Mouse (Mus musculus): Measurements from ENCODE around the gene Gm44579.
A peak's percentile ranks its signal among the peaks of the same experiment; 100 is the strongest.

Gene Gm44579

DNA sequence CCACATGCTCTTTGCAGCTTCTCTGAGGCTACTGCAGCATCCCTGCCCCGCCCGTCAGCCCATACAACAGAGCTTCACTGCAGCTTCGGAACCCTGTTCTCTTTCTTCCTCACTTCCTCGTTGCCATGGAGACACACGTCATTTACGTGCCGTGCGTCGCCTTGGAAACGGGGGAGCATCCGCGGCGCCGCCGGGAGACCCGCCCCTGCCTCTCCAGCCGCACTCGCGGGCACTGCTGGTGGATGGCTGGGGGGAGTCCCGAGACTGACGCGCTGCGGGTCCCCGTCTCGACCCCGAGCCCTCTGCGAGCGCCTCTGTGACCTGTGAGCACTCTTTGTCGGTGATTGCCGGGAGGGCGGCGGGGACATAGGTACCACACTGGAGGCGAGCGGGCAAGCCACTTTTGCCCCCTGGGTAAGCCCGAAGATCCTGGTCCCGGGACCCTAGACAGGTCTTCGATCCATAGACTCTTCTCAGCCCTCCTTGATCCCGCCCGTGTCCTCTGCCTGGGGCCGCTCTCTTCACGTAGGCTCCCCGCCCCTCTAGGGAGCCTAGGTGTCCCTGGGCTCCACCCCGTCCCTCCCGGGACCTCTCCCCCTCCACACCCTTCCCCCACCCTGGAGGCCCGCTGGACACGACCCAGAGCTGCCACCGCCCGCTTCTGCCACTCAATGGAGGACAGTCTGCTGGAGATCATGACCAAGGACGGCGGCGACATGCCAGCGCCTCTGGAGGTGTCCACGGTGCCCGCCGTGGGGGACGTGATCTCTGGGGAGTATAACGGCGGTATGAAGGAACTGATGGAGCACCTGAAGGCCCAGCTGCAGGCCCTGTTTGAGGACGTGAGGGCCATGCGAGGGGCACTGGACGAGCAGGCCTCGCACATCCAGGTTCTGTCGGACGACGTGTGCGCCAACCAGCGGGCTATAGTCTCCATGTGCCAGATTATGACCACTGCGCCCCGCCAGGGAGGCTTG, 52.8 kb downstream of the Gm44579 start:
- peak; percentile 70 to 75 for DNase-seq (ENCODE audit: low spot score in 2 of 2)

DNA sequence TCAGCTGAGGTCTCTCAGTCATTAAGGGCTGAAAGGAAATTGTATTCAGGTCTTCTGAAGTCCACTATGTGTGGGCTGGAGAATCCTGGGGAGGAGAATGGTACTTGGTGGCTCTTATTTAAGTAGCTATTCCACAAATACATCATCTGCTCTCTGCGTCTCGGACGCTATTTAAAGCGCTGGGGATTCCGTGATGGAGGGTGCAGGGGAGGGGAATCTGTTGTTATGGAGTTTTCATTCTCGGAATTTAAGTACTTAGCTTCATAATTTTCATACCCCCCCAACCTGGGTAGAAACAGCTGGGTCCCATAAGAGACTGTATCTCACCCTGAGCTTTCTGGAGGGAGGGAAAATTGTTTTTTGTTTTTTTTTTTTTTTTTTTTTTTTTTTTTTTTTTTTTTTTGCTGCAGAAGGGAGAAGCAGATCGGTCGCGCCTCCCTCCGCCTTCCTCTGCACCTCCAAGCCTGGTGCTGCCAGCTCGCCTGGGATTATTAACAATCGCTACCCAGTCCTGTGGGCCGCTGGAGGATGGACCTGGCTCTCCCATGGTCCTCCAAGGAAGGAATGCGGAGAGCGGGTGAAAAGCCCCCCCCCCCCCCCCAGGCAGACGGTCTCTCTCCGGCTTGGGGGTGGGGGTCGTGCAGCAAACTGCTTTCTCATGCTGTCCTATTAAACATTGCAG, 53.7 kb downstream of the Gm44579 start, which contains the start of gene Ccdc184:
Ccdc184 (plus strand) TSS at position 196 of the 682 bp plus-strand sequence.
- no peak for DNase-seq (ENCODE audit: low spot score in 2 of 2)

DNA sequence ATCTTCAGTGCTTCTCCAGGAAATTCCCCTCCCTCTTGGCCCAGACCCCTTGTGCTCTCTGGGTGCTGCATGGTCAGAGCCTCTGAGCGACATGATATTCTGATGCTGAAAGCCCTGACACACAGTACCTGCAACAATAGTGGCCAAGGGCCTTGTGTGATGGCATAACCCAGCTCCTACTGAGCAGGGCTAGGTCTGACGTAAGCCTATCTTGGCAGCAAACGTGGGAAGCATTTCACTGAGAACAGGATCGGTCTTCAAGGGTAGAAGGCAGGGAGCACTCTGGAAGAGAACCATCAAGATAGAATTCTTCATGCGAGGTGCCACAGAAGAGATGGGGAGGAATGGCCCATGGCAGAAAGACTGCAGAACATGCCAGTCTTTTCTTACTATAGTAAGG, 55.3 kb downstream of the Gm44579 start, which contains the start of gene Asb8:
Asb8 (minus strand) TSS at position 101 of the 400 bp plus-strand sequence.
- DNase-seq (ENCODE audit: low spot score in 2 of 2) = no peak

DNA sequence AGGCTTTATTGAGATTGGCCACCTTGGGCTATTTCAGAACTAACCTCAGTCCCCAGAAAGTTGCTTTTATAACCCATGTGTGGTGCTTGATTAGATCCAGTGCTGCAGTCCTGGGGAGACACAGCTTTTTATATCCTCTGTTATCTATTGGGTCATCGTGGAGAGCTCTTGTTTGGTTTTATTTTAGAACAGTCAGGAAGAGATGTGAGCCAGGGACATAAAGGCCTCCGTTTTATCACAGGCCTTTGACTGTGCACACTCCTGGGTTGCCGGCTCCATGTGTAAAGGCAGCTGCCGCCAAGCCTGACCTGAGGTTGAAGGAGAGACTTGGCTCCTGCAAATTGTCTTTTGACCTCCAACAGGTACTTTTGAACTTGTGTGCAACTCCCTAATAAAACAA, 58.2 kb downstream of the Gm44579 start:
- DNase-seq (ENCODE audit: low spot score in 2 of 2) = no peak

DNA sequence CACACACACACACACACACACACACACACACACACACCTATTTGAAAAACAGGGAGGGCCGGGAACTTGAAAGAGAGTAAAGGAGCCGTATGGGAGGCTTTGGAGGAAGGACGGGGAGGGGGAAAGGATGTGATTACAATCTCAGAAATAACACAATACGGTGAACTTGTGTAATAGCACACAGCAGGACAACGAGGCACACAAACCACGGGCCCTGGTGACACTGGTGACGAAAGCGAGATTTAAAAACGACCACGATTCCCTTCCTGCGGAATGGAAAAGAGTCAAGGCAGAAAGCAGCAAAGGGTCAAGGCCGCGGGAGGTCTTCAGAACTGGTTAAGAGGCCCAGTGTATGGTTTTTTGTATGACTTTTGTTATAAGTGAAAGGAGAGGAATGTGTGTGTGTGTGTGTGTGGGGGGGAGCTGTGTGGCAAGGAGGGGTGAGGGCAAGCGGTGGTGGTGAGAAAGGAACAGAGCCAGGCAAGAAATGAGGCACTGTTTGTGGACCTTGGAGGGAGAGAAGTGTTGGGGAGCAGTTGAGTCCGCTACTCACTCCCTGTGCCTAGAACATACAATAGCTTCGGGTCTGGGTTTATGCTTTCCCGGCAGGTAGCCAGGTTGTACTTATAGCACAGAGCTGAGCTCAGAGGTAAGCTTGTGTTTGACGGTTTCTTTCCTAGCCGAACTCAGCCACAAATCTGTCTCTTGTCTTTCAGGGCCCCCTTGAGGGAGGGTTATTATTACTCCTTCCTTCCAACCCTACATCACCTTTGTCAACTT, 59.6 kb downstream of the Gm44579 start:
- DNase-seq (ENCODE audit: low spot score in 2 of 2) = no peak

DNA sequence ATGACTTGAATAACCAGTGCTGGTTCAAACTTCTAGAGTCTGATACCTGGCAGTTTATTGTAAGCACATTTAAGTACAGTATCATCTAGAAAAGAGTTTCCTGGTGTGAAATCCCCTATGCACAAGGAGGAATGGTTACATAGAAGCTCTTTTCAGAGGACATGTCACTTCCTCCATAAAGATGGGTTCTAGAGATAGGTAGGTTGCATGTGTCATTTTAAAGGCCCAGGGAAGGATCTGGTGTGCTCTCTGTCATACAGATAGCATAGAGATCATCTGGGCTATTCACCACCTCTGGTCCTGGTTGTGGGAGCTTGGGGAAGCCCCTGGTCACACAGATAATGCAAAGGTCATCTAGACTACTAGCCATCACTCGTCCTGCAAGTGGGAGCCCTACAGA, 63.5 kb downstream of the Gm44579 start:
- DNase-seq (ENCODE audit: low spot score in 2 of 2) = no peak

DNA sequence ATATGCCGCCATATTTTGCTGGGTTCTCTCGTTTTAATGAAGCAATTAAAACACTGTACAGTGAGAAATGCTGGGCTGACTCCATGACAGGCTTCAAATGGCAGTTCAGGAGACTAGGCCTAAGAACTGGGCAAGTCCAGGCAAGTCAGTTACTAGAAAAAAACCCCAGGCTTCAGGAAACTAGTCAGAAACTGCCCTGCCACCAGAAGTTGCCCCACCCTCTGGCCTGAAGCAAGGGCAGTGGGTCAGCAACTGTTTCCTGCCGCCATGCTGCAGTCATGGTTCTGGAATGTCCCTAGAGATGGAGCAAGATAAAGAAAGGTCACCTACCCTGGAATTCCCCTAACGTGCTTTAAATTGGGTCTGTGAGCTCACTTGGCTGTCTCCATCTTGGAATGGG, 64.8 kb downstream of the Gm44579 start:
- no peak for DNase-seq (ENCODE audit: low spot score in 2 of 2)

DNA sequence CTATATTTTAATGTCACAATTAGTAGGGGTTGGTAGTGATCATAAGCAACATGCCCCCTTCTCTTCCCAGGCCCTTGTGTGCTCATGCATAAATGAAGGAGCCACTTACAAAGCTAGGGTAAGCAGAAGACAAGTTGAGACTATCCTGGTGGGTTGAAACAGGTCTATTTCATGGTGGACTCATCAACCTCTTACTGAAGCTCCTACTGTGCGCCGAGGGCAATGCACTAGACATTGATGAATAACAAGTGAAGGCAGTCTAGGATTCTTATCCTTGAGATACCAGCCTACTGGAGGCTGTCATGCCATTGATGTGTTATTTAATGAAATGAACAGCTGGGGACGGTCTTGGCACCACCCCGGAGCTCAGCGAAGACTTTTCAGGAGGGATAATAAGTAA, 65.5 kb downstream of the Gm44579 start:
- DNase-seq (ENCODE audit: low spot score in 2 of 2) = no peak

DNA sequence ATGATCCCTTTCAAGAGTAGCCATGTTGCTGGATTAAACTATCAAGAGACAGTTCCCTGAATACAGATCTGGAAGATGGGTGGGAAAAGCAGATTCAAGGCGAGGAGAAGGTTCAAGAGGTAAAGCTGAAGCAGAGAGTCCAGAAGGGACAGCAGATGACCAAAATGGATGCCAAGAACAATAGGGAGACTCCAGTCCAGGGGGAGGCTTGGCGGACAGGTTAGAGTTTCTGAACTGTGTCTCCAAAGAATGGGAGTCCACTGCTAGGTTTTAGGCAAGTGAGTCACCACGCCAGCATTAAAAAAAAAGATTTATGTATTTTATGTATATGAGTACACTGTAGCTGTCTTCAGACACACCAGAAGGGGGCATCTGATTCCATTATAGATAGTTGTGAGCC, 66.1 kb downstream of the Gm44579 start:
- DNase-seq (ENCODE audit: low spot score in 2 of 2) = no peak

DNA sequence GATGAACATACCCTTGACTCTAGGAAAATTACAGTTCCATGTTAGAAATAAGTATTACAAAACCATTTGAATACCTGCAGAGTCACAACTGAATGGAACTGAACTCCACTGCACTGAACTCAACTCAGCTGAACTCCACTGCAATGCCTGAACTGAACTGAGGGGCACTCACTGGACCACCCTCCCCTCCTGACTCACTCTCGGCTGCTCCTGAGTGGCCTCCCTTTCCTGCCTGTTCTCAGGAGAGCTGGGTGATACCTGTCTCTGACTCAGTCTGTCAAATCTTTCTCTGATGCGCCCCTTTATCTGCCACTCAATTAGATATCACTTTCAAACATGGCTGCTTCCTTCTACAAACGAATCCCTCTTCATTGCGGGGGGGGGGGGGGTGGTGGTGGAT, 66.6 kb downstream of the Gm44579 start:
- DNase-seq (ENCODE audit: low spot score in 2 of 2) = no peak

DNA sequence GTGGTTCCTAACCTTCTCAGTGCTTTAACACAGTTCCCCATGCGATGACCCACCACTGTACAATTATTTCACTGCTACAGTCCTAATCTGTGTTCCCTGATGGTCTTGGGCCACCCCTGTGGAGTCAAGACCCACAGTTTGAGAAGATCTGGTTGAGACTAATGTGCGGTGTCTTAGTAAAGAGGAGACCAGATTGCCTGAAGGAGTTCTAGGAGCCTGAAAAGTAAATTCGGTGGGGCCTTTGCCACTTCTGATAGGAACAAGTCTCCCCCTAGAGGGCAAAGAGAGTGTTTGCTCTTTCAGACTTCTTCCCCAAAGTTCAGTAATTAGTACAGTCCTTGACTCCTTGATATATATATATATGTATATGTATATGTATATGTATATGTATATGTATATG, 67.2 kb downstream of the Gm44579 start:
- DNase-seq (ENCODE audit: low spot score in 2 of 2) = peak in 1 of 2 experiments; percentile 53

DNA sequence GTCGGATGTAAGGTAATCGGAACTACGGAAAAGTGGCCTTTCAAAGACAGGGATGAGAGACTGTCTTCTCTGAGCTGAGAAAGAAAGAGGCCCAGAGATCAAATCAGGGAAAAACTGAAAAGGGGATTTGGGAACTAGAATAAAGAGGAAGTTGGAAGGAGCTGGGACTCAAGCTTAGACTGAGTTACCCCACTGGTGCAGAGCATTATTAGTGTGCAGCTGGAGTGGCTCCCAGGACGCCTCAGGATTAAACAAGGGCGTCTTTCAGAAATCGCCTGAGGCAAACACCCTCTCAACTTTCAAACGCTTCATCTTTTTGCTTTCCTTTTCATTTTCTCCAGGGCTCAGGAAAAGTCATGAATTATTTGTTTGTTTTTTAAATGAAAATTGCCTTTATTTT, 67.9 kb downstream of the Gm44579 start:
- no peak for DNase-seq (ENCODE audit: low spot score in 2 of 2)

DNA sequence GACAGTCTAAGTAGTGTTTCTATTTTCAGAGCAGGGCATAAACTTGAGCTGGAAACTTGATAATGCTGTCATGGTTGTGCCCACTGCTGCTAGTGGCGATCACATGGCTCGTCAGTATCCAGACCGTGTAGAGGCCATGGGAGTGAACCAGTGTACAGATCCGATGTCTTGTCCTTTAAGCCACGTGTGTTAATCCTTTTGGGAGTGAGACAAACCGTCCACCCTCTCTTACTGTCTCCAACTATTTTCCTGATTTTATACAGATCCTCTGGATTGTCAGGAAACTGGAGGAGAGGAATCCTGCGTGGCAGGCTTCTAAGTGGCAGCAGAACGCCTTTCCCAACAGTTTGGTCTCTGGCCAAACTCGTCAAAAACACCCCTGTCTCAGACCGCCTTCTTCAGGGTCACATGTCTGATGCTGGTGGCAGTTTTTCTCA, 71.6 kb downstream of the Gm44579 start:
- no peak for DNase-seq (ENCODE audit: low spot score in 2 of 2)

DNA sequence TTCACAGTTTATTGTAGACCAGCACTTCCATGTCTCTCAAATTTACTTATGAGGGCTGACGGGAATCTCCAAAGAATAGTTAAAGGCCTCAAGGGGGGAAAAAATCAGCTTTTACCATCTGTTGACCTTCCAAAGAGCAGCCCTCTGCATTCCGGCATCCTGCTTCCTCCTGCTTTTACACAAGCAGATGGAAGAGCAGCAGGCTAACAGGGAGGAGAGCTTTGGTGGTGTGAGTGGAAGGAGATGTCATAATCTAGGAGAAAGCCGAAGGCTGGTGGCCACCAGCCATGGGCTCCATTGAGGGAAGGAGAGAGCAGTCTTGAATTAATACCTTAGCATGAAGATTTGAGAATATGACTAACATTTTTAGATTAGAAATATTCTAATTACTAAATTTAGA, 72.4 kb downstream of the Gm44579 start:
- no peak for DNase-seq (ENCODE audit: low spot score in 2 of 2)

DNA sequence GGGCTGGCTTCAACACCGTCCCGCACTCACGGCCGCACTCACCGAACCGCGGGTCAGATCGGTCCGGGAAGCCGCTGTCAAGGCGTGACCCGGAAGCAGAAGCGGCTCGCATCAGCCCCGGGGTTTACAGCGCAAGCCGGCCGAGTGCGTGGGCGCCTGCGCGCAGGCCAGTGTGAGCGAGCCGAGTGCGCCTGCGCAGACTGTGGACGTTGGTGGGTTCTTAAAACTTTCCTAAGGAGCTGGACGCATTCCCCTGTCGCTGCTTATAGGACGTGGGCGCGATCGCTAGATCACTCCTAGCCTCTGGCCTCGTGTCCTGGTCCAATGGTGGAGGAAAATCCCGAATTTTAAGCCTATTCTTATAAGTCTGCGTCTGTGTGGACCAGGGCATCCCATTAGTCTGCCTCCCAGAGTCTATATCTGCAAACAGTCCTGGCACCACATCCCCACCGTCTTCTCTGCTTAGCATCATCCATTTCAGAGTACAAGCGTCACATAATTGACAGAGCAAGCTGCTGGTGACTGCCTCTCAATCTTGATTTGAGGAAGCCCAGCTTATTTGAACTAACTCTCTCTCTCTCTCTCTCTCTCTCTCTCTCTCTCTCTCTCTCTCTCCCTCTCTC, 75.1 kb downstream of the Gm44579 start:
- DNase-seq (ENCODE audit: low spot score in 2 of 2) = peak; percentile 86 to 91

DNA sequence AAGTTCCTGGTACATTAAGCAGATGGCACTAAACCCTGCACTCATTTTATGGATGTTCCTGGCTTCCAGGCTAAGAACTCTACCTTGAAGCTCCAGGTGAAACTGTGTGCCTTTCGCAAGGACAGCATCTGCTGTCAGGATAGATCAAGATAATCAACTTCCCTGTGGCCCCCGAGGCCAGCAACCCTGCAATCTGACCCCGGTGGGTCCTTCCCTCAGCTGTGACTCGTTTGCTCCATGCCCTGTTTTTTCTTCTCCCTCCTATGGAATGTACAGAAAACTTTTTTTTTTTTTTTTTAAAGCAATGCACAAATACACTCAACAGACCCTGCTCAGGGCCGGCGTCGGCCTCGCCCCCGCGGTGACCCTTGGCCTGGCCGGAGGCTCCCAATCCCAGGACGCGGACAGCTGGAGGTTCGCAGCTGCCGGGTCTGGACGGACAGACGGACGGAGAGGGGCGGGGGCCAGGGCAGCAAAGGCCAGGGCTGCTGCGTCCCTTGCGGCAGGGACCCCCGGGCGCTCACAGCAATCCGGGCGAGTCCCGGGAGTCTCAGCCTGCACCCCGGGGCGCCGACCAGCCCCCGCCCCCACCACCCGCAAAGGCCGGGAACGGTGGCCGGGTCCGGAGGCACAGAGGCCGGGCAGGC, 75.8 kb downstream of the Gm44579 start:
- DNase-seq (ENCODE audit: low spot score in 2 of 2) = peak in 1 of 2 experiments; percentile 19

DNA sequence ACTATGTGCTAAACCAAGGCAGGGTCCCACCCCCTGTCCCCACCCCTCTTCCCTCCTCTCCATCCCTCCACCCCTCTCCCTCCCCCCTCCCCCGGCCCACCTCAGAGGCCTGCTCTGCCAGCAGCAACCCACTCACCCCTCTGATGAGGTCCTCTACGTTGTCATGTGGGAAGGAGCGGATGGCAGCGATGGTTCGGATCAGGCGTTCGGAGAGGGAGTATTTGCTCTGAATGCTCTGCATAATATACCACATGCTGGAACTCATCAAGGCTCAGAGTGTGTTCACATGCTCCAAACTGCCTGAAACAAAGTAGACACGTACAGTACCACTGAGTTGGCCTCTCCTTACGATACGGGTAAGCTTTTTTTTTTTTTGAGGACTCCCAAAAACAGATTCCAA, 78.3 kb downstream of the Gm44579 start:
- DNase-seq (ENCODE audit: low spot score in 2 of 2) = no peak

DNA sequence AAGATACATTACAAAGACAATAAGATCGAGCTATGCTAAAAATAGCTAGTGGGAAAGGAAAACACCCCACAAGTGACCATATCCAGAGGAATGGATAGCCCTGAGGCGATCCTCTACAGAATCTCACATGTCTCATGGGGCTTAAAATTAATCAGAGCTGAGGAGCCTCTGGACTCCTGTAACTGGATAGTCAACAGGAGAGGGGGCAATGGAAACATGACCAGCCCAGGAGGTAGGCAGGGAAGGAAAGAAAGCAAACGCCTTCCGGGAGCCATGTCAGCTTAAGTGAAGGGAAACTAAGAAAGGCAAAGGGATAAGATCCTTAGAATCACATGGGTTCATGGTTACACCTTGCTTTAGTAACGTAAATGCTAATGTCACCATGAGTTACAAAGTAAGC, 80.0 kb downstream of the Gm44579 start:
- no peak for DNase-seq (ENCODE audit: low spot score in 2 of 2)

DNA sequence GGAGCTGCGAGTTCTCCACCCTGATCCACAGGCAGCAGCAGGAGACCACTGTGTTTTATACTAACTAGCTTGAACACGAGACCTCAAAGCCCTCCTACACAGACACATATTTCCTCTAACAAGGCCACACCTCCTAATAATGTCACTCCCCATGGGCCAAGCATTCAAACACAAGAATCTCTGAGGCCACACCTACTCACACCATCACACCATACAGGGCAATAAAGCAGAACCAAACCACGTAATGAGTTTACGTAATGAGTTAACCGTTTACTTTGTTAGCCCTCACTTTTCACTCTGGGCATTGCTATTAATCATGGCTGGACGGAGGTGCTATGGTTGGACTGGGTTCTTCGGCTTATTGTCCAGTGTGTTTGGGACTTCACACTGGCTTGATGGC, 81.0 kb downstream of the Gm44579 start:
- DNase-seq (ENCODE audit: low spot score in 2 of 2) = no peak

DNA sequence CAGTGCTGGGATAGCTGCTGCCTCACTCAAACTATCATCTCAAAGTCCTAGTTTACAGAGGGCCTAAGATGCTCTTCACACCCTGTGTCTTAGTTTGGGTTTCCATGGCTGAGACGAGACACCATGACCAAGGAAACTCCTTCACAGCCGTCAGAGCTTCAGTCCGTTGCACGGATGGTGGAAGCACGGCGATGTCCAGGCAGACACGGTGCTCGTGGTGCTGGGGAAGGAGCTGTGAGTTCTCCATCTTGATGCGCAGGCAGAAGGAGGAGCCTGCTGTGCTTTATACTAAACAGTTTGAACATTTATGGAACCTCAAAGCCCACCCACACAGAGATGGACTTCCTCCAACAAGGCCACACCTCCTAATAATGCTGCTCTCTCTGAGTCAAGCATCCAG, 83.9 kb downstream of the Gm44579 start:
- no peak for DNase-seq (ENCODE audit: low spot score in 2 of 2)

Measured in thymus, postnatal 10 days (tissue).